Mouse (Mus musculus) embryonic facial prominence, embryonic 10.5 days (tissue): ENCODE measurements at regions not wholly inside any gene's neighbourhood (a gene's known extent, or its start where the extent isn't known, plus 50 kb on each side); places are given as distances from the start of the nearest gene placed in this dataset.

Experiments
- DNase-seq: peaks from one replicate; pipeline ENCODE4 v3.0.0-alpha.2; 2017; ENCODE audit warnings: low spot score
- H3K27ac ChIP-seq: fragments of 300-500 bp; sonication (generic); replicated peaks from 2 replicates; pipeline ENCODE4 v1.5.1; 2016; ENCODE audit warnings: mild to moderate bottlenecking
- H3K27me3 ChIP-seq: fragments of 300-500 bp; sonication (generic); replicated peaks from 2 replicates; pipeline ENCODE4 v1.6.1; 2016; ENCODE audit warnings: low read depth, mild to moderate bottlenecking; ENCODE audit not compliant: poor library complexity, severe bottlenecking
- H3K36me3 ChIP-seq: fragments of 300-500 bp; sonication (generic); replicated peaks from 2 replicates; pipeline ENCODE4 v1.6.1; 2016; ENCODE audit warnings: mild to moderate bottlenecking, moderate library complexity
- H3K4me1 ChIP-seq: fragments of 300-500 bp; sonication (generic); 2 replicates; pipeline ENCODE4 v1.6.1; 2016
- H3K4me3 ChIP-seq: fragments of 300-500 bp; sonication (generic); 2 replicates; pipeline ENCODE4 v1.5.1; 2016; ENCODE audit warnings: mild to moderate bottlenecking, moderate library complexity
- H3K9me3 ChIP-seq: fragments of 300-500 bp; sonication (generic); 2 replicates; pipeline ENCODE4 v1.6.1; 2016; ENCODE audit warnings: mild to moderate bottlenecking
- WGBS: fragments of 180-500 bp; shearing (Covaris S2); methylation state at CpG from one replicate; pipeline ENCODE4 v1.1.7; 2016; 5-methylcytosine and 5-hydroxymethylcytosine counted together

DNA sequence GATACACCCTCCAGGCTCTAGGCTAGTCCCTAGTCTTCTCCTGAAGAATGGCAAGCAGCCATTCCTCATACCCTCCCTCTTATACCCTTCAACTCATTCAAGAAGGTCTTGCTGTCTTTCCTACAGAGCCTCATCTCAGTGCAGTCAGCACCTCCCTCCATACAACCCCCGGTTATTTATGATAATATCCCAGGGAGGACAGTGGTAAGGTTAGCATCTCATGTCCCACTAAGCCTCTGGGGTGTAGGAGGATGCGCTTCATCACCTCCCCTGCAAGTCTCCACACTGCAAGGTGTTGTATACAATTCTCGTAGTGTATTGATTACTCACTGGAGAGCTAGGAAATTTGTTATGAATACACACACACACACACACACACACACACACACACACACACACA, 80.2 kb upstream of the Shisa6 start:
- Histone ChIP-seq H3K9me3 (no peaks in the 10 kb centered on the region), H3K27ac (no peak overlapping the region), H3K27me3 (no peaks in the 10 kb centered on the region), H3K4me1 (peaks cover 5% of the 10 kb centered on the region; the same call in 1 of the 2 replicates), H3K36me3 (no peaks in the 10 kb centered on the region), H3K4me3 (no peak overlapping the region)
- no peak for DNase-seq
- 86% methylated on average over 3 of the region's 3 CpGs for WGBS

DNA sequence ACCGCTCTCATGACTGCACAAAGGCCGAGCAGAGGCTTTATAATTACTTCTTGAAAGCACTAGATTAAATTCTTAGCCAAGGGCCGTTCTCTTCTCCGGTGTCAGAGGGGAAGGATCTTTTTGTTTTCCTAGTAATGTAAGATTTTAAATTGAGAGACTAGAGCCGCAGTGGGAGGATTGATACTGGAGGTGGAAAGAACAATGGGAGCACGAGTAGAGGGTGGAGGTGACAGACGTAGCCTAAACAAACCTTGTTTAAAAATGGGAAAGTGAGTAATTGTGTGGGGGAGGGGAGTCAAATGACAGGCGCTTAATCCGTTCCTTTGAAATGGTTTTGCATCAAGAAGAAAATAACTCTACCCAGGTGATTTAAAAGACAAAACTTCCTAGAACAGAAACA, 80.9 kb upstream of the Shisa6 start:
- WGBS, result 39% methylated on average over 9 of the region's 9 CpGs
- no peak overlapping the region for H3K27ac ChIP-seq
- DNase-seq, result no peak

DNA sequence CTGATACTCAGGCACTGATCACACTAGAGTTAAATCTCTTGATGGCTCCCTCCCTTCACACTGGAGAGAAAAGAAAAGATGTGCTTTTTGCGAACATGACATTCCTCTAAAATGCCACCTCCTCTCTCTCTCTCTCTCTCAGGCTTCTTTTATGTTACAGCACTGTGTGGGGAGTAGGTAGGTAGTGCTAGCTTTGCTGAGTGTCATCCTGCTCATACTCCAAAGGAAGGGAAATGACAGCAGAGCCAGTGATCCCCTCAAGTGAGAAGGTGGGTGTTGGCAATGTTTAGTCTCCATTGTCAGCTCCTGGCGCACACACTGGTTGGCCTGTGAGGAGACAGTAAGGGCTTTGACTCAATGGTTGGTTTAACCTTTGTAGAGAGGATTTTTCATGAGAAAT, 84.0 kb upstream of the Shisa6 start:
- Histone ChIP-seq H3K4me1 (peaks cover 8% of the 10 kb centered on the region; the same call in 1 of the 2 replicates), H3K36me3 (no peaks in the 10 kb centered on the region), H3K27ac (no peak overlapping the region), H3K27me3 (no peaks in the 10 kb centered on the region), H3K9me3 (no peaks in the 10 kb centered on the region), H3K4me3 (no peak overlapping the region)
- 87% methylated on average over 2 of the region's 2 CpGs for WGBS
- DNase-seq, result no peak

More for the DNA sequence above, 80.9 kb upstream of the Shisa6 start:
- Histone ChIP-seq H3K4me3 (no peak overlapping the region), H3K27me3 (no peaks in the 10 kb centered on the region), H3K36me3 (no peaks in the 10 kb centered on the region), H3K9me3 (no peaks in the 10 kb centered on the region), H3K4me1 (peaks cover 5% of the 10 kb centered on the region; the same call in 1 of the 2 replicates)

DNA sequence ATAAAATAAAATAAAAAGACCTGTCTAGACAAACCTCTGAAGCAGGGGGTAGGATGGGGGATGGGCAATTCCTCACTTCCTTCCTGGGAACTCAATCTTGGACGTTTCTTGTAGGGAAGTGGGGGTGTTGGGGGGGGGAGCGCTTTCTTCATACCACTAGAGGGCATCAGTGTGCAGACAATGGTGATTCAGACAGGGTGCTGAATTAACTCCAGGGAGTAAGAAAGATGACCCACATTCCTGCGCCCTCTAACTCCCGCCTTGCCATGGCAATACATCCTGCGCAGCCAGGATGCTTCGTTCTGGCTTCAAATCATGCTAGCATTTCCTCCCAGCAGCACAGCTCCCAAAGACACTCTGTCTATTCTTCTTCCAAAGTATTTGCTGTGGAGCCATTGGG, 87.4 kb upstream of the Shisa6 start:
- WGBS, result 12% methylated on average over 6 of the region's 6 CpGs
- no peaks in the 10 kb centered on the region for H3K27me3 ChIP-seq
- H3K4me1 ChIP-seq, result 0 out of 2 replicates have a peak, but pooled peaks cover 3% of the 10 kb centered on the region
- DNase-seq, result peak; percentile 53
- no peaks in the 10 kb centered on the region for H3K9me3 ChIP-seq
- H3K36me3 ChIP-seq, result no peaks in the 10 kb centered on the region
- H3K27ac ChIP-seq, result no peak overlapping the region
- no peak overlapping the region for H3K4me3 ChIP-seq

DNA sequence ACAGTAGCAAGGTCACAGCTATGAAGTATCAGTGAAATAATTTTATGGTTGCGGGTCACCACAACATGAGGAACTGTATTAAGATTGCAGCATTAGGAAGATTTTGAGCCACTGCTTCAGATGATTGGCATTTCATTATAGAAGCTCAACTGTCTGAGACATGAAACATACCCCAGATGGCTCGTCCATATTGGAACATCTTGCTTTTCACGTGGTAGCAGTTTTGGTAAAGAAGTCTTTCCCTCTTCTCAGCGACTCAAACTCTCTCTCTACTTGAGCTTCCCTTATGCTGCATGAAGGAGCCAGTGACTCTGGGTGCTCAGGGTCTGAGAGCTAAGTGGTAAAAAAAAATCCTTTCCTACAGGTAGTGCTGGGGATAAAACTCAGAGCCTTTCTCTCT, 99.7 kb upstream of the Shisa6 start:
- Histone ChIP-seq H3K4me1 (no peaks in the 10 kb centered on the region), H3K36me3 (no peaks in the 10 kb centered on the region), H3K27me3 (no peaks in the 10 kb centered on the region), H3K27ac (no peak overlapping the region), H3K9me3 (no peaks in the 10 kb centered on the region), H3K4me3 (no peak overlapping the region)
- no peak for DNase-seq
- 91% methylated on average over 4 of the region's 4 CpGs for WGBS

DNA sequence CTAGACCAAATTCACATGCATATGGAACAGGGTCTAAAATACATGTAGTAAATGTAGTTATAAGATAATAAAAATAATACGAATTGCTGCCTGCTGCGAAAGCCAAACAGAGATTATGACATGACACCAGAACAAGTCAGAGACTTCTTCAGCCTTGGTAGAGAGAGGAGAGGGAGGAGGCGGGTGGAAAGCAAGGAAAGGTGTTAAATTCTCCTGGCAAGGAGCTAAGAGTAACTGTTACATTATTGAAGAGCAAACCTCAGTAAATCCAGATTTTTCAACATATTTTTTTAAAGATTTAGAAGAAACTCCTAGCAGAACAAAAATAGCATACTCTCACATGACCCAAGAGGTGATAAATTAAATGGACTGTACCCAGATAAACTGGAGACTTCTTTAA, 131.0 kb upstream of the Shisa6 start:
- H3K36me3 ChIP-seq, result no peaks in the 10 kb centered on the region
- H3K4me1 ChIP-seq, result no peaks in the 10 kb centered on the region
- whole genome bisulfite sequencing, result 94% methylated on average over 3 of the region's 3 CpGs
- H3K4me3 ChIP-seq, result no peak overlapping the region
- no peaks in the 10 kb centered on the region for H3K9me3 ChIP-seq
- H3K27me3 ChIP-seq, result no peaks in the 10 kb centered on the region
- H3K27ac ChIP-seq, result no peak overlapping the region
- DNase-seq, result no peak

DNA sequence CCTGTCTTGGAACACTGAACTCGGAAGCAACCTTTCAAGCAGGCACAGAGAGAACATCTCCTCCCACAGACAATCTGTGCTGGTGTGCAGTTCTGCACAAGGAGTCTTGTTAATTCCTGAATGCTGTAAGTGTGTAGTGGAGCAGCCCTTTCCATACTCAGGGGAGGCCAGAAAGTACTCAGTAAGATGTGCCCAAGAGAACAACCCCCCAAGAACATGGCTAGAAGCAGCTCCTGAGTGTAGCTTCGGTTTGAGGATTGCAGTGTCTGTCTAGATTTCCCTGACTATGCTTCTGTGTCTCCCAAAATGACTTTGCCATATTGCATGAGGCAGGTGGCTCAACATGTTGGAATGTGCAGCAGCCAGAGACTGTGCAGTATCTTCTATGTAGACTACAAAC, 148.8 kb upstream of the Shisa6 start:
- no peak overlapping the region for H3K27ac ChIP-seq
- H3K4me3 ChIP-seq, result no peak overlapping the region
- H3K9me3 ChIP-seq, result no peaks in the 10 kb centered on the region
- H3K4me1 ChIP-seq, result no peaks in the 10 kb centered on the region
- no peaks in the 10 kb centered on the region for H3K27me3 ChIP-seq
- H3K36me3 ChIP-seq, result no peaks in the 10 kb centered on the region
- 68% methylated on average over 2 of the region's 2 CpGs for WGBS
- no peak for DNase-seq

DNA sequence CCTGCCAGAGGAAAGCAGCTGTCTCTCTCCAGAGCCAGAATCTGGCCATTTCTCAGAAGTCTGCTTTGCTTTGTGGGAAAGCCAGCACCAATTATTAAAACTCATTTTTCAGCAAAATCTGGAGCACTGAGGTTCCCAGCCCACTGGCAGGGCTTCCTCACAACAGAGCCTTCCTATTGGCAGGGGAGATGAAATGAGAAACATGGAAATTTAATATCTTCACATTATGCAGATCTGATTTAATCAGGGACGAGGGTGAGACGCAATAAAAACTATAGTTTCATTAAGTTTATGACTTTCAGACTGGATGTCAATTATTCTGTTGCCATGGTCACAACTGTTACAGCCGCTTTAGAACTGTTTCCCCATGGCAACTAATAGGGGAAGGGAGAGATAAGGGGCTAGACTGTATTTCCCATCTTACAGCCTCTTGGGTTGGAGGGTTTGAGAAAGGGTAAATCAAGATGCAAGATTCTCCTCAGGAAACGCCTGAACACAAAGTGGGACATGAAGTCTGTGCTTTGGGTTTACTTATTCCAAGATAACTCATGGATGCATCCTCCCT, 154.4 kb upstream of the Shisa6 start:
- no peaks in the 10 kb centered on the region for H3K36me3 ChIP-seq
- no peak overlapping the region for H3K4me3 ChIP-seq
- H3K9me3 ChIP-seq, result no peaks in the 10 kb centered on the region
- 88% methylated on average over 4 of the region's 4 CpGs for WGBS
- H3K4me1 ChIP-seq, result no peaks in the 10 kb centered on the region
- DNase-seq, result no peak
- H3K27me3 ChIP-seq, result no peaks in the 10 kb centered on the region
- no peak overlapping the region for H3K27ac ChIP-seq

DNA sequence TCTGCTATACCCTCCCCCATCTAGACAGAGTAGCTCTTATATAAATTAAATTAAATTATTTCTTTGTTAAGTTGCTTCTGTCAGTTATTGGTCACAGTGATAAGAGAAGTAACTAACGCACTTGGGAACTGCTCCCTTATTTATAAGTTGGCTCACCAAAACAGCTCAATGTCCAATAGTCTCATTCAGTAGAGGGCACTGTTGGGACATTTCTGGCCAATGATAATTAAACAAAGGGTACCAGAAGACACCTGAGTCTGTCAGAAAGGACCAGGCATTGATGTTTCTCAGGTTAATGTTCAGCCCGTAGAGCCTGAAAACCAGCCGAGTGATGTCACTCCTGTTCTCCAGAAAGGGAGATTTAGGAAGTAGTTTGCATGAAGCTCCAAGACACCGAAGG, 156.1 kb upstream of the Shisa6 start:
- H3K4me1 ChIP-seq, result no peaks in the 10 kb centered on the region
- H3K36me3 ChIP-seq, result no peaks in the 10 kb centered on the region
- H3K27ac ChIP-seq, result no peak overlapping the region
- H3K27me3 ChIP-seq, result no peaks in the 10 kb centered on the region
- no peak overlapping the region for H3K4me3 ChIP-seq
- 93% methylated on average over 4 of the region's 4 CpGs for WGBS
- DNase-seq, result no peak
- H3K9me3 ChIP-seq, result no peaks in the 10 kb centered on the region

DNA sequence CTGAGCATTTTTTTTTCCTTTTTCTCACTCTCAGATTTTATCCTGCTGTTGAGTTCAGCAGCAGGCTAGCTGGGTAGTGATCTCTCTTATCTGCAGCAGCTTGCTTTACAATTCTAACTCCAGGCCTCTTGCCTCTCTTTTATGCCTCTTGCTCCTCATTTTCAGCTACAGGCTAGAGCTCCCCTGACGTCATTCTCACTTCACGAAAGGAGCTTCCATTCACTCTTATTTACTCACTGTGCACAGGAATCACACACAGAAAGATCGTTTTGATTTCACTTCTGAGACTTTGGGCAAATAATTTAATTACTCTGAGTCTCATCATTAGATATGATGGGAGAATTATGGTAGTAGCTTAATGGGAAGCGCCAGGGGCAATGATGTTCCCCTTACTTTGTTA, 158.4 kb upstream of the Shisa6 start:
- 80% methylated on average over 4 of the region's 4 CpGs for WGBS
- no peak overlapping the region for H3K27ac ChIP-seq
- no peak for DNase-seq
- no peaks in the 10 kb centered on the region for H3K27me3 ChIP-seq
- H3K4me3 ChIP-seq, result no peak overlapping the region
- no peaks in the 10 kb centered on the region for H3K36me3 ChIP-seq
- H3K9me3 ChIP-seq, result no peaks in the 10 kb centered on the region
- no peaks in the 10 kb centered on the region for H3K4me1 ChIP-seq

DNA sequence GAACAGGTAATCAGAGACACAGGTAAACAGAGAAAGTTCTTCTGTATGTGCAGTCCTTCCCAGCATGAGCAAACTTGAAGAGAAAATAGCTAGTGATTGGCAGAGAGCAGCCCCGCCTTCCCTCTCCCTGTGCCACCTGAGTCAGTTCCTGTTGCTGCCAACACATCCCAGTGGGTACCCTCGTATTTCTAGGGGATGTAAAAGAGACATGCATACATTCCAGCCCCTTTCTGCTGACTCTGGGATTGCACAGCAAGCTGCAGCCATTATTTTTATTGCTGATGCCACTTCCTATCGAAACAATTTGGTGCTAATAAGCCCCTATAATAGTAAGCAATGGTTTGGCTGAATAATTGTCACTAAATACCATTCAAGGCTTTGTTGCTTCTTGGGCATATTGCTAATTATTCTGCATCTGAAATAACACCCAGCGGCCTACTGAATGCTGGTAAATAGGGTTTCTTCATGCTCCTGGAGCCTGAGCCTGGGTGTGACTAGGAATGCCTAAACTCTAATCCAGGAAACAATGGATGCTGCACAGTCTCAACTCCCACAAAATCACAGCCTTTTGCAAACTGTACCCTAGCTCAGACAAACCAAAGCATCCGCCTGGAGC, 169.0 kb upstream of the Shisa6 start:
- H3K4me3 ChIP-seq, result no peak overlapping the region
- WGBS, result 71% methylated on average over 5 of the region's 5 CpGs
- no peaks in the 10 kb centered on the region for H3K4me1 ChIP-seq
- no peaks in the 10 kb centered on the region for H3K36me3 ChIP-seq
- H3K27ac ChIP-seq, result no peak overlapping the region
- no peaks in the 10 kb centered on the region for H3K9me3 ChIP-seq
- H3K27me3 ChIP-seq, result no peaks in the 10 kb centered on the region
- DNase-seq, result no peak

DNA sequence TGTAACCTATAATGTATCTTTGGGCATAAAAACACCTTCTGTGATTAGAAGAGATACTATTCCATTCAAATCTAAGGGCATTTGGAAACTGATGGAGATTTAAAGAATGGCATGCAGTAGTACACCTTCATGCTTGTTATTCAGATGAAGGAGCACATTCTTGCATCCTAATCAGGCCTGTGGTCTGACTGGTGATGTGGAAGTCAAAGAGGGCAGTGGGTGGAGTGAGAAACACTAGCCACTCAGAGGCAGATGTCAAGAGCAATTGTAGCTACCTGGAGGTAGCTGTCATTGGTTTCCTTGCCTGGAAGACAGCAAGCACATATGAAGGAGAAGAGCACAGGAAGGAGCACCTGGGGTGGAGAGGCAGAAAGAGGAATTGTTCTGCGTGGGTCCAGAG, 171.0 kb upstream of the Shisa6 start:
- H3K4me3 ChIP-seq, result no peak overlapping the region
- DNase-seq, result no peak
- no peak overlapping the region for H3K27ac ChIP-seq
- H3K9me3 ChIP-seq, result no peaks in the 10 kb centered on the region
- whole genome bisulfite sequencing, result 54% methylated on average over 1 of the region's 1 CpGs
- no peaks in the 10 kb centered on the region for H3K36me3 ChIP-seq
- no peaks in the 10 kb centered on the region for H3K27me3 ChIP-seq
- H3K4me1 ChIP-seq, result no peaks in the 10 kb centered on the region

DNA sequence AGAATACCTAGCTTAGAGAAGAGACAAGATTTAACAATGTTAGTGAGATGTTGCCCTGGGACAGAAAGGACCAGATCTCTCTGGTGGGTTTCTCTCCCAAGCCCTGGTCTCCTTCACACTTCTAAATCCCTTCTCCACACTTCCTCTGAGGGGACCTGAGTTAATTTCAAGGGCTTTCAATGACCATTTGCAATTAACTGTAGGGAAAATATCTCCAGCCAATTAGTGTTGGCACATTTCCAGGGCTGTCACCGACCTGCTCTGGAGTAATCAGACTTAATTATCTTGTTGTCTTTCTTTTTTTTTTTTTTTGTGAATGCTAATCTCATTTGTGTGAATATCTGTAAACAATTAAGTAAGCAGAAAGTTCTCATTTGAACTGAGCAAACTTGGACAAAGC, 166.3 kb upstream of the Pirt start:
- Histone ChIP-seq H3K4me3 (no peak overlapping the region), H3K27ac (no peak overlapping the region), H3K9me3 (no peaks in the 10 kb centered on the region), H3K36me3 (no peaks in the 10 kb centered on the region), H3K27me3 (no peaks in the 10 kb centered on the region), H3K4me1 (no peaks in the 10 kb centered on the region)
- DNase-seq, result no peak
- 62% methylated on average over 1 of the region's 1 CpGs for WGBS
